Mouse (Mus musculus) lung, postnatal 4 days (tissue): ENCODE measurements around the gene Hhatl.

Experiments used
- DNase-seq, 2 experiments: peaks; one replicate each; pipeline ENCODE4 v3.0.0; 2021

Hhatl gene

DNA sequence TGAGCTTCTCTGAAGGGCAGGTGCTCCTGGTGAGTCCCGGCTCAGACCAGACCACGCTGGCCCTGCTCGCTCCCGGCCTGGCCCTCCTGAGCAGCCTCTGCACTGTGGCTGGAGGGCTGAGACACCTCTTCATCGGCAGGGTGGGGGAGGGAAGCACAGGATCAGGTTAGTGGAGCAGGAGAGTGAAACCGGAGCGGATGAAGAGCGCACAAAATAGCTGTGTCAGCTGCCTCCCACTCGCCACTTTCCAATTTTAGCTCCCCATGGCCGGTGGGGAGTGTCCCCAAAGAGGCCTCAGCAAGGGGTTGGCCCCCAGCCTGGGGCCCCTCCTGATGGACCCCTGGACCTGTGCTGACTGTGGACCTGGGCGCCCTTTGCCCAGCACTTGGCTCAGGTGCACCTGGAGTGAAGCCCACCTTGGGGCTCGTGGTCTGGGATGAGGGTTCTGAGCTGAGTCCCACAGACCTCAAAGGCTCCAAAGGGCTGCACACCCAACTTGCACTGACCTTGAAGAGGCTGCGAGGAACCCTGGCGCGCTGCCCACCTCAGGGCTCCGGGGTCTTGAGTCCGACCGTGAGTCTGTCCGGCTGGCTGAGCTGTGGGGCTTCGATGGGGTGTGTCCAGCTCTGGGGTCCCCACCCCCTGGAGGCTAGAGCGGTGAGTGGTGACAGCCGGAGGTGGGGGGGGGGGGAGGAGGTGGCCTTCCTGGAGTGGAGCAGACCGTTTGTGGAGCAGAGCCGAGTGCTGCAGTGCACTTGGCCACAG lies at the start of gene Hhatl:
Gene Hhatl, minus strand, starts transcription at position 751 of the 765 bp plus-strand sequence.
- DNase-seq: no peak

DNA sequence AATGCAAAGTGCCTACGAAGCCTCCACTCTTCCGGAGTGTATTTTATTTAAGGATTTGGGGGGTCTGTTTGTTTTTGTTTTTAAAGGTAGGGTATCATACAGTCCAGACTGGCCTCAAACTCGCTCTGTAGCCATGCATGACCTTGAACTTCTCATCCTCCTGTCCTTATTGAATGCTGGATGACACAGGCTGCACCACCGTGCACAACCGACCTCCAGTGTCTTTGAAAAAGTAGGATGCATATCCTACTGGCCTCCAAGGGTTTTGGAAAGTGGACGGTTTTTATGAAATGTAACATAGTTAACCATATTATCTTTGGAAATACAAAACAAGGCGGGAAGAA lies 47.3 kb upstream of the Hhatl start:
- DNase-seq: no peak

DNA sequence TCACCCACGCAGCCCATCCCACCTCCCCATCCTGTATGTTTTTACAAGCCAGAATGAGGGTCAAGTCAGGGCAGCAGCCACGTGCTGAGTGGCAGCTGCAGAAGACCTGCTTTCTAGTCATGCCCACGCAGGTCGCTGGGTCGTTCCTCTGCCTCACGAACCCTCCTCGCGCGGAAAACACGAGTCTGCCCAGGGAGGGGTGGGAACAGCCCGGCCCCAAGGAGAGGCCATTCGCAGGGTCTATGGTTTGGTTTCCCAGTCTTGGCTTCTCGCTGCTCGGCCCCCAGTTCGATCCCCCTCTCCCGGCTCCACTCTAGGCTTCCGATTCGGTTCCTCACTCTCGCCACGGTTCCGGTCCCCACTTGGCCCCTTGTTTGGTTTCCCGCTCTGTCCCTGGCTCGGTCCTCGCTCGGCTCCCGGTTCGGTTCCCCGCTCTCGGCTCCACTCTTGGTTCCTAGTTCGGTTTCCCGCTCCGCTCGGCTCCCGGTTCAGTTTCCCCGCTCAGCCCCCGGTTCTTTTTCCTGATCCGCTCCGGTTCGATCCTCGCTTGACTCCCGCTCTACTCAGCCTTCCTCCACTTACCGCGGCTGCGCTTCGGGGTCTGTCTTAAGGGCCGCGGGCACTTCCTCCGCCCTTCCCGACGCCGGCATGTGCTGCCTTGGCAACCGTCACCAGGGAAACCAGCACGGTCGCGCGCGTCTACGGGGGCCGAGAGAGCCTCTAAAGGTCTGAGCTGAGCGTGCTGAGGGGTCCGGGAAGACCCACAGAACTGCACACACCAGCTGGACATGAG lies 46.7 kb upstream of the Hhatl start, which contains the start of gene Ccdc13:
Gene Ccdc13, minus strand, starts transcription at position 633 of the 793 bp plus-strand sequence.
- DNase-seq: peak; percentile 85 to 87

DNA sequence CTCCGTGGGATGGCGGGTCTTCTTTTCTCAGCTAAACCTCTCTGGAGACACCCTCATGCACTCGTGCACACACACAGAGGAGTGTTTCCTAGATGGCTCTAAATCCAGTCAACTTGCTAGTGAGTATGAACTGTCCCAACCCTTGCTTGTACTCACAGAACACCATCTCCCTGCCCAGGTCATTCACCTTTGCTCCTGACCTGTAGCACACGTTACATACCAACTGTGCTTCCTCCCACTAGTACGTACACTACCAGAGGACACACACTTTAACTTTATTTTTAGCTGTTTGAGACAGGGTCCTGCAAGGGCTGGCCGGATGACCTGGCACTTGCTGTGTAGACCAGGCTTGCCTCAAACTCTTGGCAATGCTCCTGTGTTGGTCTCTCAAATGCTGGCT lies 45.7 kb upstream of the Hhatl start:
- DNase-seq: no peak

DNA sequence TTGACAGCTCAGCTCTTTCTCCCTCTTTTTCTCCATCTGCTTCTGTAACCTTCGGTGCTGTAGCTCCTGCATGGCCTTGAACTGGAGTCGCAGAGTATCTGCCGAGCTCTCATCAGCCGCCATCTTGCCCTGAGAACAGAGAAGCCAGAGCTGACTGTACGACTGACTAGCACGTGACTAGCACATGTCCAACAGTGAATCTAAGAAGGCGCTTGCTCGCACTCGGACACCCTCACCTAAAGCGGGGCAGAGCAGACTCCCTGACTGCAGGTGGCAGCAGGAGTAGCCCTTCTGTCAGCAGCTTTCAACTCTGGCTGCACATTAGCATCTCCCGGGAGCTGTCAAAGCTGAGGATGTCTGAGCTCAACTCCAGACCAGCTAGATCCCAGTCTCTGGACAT lies 41.5 kb upstream of the Hhatl start:
- DNase-seq: no peak

DNA sequence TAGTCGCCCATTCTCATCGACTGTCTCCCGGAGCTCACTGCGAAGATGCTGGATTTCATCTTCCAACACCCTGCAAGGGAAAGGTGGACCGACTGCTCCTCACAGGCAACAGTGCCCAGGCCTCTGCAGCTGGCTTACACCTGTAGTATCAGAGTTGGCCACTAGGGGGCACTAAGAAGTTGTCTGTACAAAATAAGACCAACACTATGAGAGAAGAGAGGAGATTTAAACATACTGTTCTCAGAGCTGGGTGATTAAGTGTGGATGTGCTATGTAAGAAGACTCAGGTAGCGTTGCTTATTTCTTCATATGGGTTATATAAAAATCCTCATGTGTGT lies 38.6 kb upstream of the Hhatl start:
- DNase-seq: peak in 1 of 2 experiments; percentile 83

DNA sequence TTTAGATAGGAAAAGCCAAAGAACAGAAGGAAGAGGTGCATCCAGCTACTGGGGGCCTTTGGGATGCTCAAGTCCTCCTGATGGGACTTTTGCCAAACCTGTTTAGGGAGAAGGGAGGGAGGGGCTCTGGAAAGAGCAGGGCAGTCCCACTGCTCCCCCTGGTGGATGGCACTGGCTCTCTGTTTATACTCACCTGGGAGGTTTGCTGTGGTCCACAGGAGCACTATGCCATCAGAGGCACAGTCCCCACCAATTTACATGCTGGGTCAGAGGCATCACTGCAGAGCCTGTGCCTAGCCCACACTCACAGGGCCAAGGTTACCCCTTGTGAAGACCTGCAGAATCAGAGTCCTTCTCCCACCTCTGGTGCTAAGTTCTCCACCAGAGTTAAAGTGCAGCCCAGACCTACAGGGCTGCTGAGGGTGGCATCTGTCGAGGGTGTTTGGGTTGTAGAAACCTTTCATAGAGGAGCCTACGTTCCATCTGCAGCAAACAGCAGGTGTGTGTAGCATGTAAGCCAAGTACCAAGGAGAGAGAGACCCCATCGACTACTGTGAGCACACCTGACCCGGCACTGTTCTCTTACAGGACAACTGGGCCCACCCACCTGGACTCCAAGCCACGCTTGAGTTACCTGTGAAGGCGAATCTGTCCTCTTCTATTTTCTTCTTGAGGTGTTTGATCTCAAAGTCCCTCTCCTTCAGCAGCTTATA lies 38.1 kb upstream of the Hhatl start:
- peak; percentile 42 to 48 for DNase-seq

DNA sequence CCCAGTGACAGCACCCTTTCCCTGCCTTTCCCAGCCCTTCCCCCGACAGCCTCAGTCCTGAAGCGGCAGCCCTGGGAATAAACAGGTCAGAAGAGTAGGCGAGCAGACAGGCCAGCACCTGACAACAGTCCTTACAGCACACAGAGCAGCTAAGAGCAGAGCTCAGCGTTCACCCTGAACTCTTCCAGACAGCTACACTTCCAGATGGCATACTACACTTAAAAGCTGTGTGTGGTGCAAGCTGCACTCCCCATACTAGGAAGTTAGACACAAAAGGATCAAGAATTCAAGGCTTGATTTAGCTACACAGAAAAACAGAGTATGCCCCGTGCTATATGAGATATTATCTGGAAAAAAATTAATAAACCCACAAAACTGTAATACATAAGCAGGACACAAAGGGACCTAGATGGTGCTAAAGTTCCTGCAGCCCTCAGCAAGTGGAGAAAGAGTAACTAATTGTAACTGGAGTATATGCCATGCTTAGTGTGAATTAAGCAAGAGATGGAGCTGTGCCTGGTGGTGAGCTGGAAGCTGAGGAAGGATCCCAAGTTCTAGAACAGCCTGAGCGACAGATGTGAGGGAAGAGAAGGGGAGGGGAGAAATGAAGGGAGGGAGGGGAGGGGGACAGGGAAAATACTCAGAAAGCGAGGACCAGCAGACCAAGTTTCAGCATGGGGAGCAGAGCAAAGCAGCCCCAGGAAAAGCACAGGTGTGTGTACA lies 37.1 kb upstream of the Hhatl start:
- DNase-seq: no peak

DNA sequence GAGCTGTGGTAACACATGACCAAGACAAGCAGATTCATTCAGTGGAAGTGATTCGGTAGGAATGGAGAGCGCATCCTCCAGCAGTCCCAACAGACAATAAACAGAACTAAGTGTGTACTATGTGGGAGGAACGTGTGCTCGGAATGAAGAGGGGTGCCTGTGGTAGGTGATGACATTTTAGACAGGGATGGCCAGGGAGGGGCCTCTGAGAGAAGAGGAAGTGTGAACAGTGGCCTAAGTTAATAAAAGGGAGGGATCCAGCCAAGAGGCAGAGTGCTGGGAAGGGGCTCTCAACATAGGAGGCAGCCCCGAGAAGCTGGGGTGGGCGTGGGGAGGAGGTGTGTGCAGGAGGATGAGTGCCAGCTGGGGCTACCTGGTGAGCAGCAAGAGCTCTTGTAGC lies 36.0 kb upstream of the Hhatl start:
- DNase-seq: no peak

DNA sequence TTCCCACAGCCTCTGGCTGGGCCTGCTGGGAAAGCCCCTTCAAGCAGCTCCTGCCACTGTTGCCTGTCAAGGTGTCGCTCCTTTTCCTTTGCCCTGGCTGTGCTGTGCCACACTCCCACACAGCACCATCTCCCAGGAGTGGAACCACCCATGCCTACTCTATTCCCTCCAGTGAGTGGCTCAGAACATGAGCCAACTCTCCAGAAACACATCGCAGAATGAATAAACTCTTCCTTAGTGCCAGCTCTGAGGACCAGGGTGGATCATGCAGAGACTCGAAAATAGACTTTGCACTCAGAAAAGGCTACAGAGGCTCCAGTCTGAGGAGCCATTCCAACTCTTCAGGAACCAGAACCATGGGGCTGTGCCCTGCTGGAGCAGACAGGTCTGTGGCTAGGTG lies 34.0 kb upstream of the Hhatl start:
- DNase-seq: no peak

DNA sequence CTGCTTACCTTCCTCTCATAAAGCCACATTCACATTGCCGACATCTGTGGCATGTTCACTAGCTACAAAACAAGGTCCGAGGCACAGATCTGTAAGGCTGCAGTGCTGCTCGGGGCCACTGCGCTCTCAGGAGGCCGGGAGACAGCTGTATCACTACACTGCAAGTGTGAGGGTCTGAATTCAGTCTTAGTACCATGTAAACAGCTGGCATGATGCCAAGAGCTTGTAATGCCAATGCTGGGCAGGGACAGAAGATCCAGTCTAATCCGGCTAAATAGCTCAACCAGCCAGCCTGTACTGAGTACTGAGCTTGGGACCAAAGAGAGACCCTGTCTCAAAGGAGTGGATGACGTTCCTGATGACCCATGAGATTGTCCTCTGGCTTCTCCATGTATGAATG lies 31.7 kb upstream of the Hhatl start:
- DNase-seq: no peak

DNA sequence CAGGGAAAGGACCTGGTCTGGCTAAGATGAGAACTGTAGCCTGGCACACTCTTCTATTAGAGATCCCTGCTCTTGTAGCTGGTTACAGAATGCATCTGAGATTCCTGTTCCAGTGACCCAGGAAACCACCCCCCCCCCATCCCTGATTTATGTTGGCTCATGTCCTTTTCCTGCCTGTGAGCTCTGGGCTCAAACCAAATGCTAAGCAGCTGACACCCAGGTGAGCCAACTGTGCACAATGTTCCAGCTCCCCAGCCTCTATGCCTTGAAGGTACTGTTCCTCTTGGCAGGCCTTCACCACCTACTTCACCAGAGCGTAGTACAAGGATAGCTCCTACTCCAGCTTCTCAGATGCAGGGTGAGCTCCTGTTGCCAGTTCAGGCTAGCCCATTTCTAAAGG lies 30.7 kb upstream of the Hhatl start:
- no peak for DNase-seq

DNA sequence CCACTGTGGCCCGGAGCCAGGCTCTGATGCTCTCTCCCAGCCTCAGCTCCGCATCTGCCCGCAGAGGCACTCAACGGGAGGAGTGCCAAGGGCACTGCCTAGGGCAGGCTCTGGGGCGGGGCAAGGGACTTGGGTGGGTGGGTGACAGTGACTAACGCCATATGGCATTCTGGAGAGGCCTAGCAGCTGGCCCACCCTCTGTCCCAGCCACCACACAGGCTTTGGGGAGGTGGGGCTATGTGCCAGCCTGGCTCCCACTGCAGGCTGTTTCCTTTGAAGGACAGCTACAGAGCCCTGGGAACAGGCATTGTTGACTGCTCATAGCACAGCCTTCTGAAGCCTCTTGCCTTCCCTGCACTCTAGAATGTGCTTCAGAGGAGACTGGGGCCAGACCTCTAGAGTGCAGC lies 30.3 kb upstream of the Hhatl start:
- peak in 1 of 2 experiments; percentile 67 for DNase-seq

DNA sequence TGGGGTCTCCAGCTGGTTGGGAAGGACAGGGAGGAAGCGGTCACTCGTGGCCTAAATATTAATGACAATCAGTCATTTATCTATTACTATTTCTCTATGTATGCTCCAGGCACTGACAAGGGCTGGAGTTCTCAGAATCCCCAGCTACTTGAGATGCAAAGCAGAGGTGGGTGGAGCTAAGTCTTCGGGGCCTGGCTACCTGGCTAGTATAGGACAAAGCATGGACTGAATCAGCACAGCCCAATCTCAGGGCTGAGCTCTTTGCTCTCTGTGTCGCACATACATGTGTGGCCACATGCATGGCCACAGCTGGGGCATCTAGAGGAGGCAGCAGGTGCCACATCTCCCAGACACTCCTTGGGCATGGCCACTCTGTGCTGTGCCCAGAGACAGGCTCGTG lies 28.5 kb upstream of the Hhatl start:
- no peak for DNase-seq

DNA sequence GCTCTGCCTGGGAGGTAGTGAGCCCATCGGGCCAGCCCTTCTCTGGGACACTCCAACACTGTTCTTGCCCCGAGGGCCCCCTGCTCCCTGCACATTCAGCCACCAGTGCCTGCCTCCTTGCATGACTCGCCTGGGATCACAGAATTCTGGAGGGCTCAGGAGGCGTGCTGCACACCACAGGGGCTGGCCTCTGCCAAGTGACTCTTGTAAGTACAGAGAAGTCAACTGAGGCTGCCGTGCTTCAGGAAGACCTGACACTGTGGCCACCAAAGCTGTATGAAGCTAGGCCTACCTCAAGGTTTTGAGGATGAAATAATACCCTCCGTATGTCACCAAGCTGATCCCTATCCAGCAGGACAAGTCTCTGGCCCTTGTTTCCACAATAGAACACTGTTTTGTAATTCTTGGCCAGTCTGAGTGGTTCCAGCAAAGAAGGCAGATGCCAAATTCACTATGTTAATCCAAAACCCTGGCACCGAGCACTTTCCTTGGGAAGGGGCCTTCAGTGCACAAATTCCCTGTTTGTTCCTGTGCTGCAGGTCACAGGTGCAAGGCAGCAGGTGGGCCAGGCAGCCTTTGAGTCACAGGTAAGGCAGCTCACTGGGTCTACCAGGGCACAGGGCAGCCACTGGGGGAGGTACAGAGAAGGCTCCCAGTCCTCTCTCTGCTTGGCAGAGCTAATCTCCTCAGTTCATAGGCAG lies 27.6 kb upstream of the Hhatl start:
- no peak for DNase-seq

DNA sequence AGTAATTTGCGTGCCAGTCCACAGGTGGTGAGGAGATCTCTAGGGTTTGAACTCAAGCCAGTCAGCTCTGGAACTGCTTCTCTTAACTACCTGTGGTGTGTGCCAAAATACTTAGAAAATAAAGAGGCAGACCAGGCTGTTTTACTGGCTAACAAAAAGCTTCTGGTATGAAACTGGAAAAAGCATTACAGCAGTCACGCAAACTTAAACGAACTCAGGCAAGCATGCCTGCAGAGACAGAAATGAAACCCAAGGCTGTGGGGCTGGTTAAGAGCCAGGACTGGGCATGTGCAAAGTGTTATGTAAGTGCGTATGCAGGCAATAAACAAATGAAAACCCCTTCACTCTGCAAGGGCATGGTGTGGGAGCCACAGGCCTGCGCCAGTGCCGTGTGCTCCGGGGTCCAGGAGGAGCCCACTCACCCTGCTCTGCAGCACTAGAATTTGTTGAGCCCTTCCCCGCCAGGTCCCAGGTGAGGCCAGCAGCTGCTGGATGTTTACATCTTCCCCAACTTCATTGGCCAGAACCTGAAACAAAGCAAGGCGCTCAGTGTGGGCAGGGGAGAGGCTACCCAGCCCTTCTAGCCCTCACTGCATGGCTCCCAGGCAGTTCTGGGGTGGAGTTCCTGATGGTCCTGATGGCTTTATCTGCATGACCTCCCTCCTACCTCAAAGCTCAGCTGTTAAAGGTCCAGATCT lies 26.9 kb upstream of the Hhatl start:
- DNase-seq: peak; percentile 22 to 53

DNA sequence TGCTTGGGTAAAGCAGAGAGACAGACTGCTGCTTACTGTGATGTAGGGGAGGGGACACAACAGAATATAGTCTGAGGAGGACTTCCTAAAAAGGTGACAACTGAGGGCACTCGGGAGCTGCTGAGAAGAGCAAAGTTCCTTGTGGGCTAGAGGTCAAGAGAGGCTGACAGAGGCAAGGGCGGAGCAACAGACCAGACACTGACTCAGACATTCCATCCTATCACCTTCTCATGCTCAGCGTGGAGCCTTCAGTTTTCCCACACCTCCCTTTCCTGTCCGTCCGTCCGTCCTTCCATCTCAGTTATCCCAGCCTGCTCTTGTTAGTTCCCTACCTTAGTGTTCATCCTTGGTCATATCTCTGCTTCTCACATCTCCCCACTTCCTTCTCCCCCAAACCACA lies 22.9 kb upstream of the Hhatl start:
- no peak for DNase-seq

DNA sequence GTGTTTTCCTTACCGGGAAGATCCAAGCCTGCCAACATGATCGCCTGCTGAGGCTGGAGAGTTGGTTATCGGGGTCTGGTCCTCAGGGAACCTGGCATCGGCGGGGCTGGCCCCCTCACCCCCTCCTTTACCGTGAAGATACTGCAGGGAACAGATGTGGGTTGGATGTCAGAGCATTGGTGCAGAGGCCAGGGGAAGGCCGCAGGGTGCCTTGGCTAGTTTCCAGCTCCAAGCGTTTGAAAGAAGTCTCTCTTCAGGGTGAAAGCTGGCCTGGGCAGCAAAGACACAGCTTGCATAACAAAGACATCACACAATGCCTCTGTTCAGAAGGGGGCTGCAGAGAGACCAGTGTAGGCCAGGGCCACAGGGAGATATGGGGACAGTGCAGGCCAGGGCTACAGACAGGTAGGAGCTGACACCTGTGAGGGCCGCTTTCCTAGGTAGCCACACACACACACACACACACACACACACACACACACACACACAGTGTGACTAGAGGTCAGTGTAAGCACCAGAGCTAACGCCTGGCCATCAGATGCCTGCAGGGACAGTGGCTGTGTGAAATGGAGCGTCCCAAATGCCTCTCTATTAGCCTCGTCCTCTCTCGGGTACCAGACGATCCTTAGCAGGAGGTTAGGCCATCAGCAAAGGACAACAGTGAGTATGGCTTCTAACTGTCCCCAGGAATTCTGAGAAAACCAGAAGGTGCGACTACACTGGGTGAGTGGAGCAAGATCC lies 17.9 kb upstream of the Hhatl start:
- DNase-seq: peak in 1 of 2 experiments; percentile 35

DNA sequence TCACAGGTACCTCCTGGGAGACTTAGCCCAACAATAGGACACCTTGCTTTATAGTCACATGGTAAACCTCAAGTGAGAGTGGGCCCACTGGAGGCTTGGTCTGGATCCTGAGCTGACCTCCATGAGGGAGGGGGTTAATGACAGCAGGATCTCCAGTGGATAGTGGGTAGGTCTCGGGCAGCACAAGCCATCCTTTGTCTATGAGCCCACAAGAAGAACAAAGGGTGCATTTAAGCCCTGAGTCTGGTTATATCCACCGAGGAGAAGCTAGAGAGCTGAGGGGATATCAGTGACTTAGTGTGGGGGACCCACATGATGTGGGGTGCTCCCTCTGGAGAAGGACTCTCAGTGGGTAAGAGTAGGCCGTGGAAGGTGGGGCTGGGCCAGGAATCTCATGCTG lies 16.2 kb upstream of the Hhatl start:
- DNase-seq: no peak

DNA sequence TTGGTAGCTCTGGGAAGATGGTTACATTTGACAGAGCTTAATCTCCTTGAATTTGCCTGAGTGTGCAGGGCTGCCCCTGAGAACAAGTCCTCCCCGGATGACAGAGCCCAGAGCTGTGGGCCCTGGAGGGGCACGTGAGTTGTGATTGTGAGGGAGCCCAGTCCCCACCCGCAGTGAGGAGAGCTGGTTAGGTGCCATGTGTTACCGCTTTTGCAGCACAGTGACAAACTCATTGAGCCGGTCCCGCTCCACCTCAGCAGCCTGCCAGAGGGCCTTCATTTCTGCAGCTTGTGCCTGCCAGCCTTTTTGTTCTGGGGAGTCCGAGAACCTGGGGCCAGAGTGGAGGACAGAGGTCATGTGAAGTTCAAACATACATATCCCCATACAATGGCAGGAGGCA lies 15.6 kb upstream of the Hhatl start:
- no peak for DNase-seq

DNA sequence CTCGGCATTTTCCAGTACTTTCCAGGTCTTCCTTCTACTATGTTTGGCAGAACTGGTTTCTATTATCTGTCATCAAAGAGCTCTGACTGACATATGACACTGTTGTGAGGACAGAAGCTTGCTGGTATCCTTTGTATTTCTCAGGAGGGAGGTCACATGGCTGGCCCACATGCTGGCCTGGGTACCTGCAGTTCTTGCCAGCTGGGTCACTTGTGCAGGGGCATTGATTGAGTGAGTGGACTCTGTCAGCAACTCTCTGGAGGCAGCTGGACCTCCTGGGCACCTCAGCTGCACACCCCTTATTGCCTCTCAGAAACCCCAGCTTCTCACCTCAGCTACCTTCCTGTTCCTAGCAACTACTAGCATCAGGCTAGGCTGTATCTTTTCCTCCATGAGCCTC lies 15.2 kb upstream of the Hhatl start:
- DNase-seq: no peak
